Mouse (Mus musculus) C2C12 (cell line): ENCODE results near the gene Trmt61a. TPM values are rescaled to one million over a fixed set of nuclear protein-coding genes. Genes with fewer than 3 reads are reported as not detected.

ENCODE experiments used
- H3K27me3 ChIP-seq: one replicate; pipeline ENCODE4 v1.6.1; 2011; ENCODE audit not compliant: control insufficient read depth, insufficient read depth, insufficient read length
- H3K36me3 ChIP-seq: one replicate; pipeline ENCODE4 v1.6.1; 2011; ENCODE audit not compliant: control insufficient read depth, insufficient read depth
- H3K4me3 ChIP-seq: one replicate; pipeline ENCODE4 v1.5.1; 2011; ENCODE audit warnings: mild to moderate bottlenecking, control low read depth; ENCODE audit not compliant: poor library complexity, insufficient read depth, severe bottlenecking
- H3K79me2 ChIP-seq: one replicate; pipeline ENCODE4 v1.6.1; 2011; ENCODE audit not compliant: control insufficient read depth, insufficient read depth
- H3K79me3 ChIP-seq: one replicate; pipeline ENCODE4 v1.6.1; 2011; ENCODE audit warnings: low read depth, control low read depth
- H3ac ChIP-seq: one replicate; pipeline ENCODE3; 2011; ENCODE audit warnings: low read depth; ENCODE audit not compliant: control insufficient read depth, insufficient read length
- CEBPB ChIP-seq: IDR thresholded peaks from one replicate; pipeline ENCODE4 v1.6.1; 2011; ENCODE audit warnings: low read depth, mild to moderate bottlenecking, control low read depth, moderate library complexity
- CTCF ChIP-seq: IDR thresholded peaks from one replicate; pipeline ENCODE4 v1.5.1; 2011; ENCODE audit not compliant: control insufficient read depth, insufficient read depth, insufficient read length
- FOSL1 ChIP-seq: IDR thresholded peaks from one replicate; pipeline ENCODE4 v1.8.0; 2011; ENCODE audit warnings: mild to moderate bottlenecking, low read length; ENCODE audit not compliant: poor library complexity, insufficient read depth, severe bottlenecking
- MAX ChIP-seq: IDR thresholded peaks from one replicate; pipeline ENCODE4 v1.6.1; 2011; ENCODE audit warnings: mild to moderate bottlenecking, control low read depth
- MYOD1 ChIP-seq: IDR thresholded peaks from one replicate; pipeline ENCODE4 v1.6.1; 2011; ENCODE audit warnings: low read depth; ENCODE audit not compliant: control insufficient read depth, insufficient read length
- MYOG ChIP-seq: IDR thresholded peaks from one replicate; pipeline ENCODE4 v1.6.1; 2011; ENCODE audit not compliant: control insufficient read depth, insufficient read length; ENCODE audit errors: extremely low read depth
- USF1 ChIP-seq: IDR thresholded peaks from one replicate; pipeline ENCODE4 v1.6.1; 2011; ENCODE audit warnings: low read depth, mild to moderate bottlenecking, control low read depth, moderate library complexity
- polyA plus RNA-seq: library from polyadenylated mRNA; unstranded; fragments of >200 nt; fragmentation: generic; extraction: Trizol; gene quantifications from one replicate; pipeline ENCODE4 v1.2.1, GENCODE M21; 2012; ENCODE audit warnings: missing spikeins

Gene Trmt61a
- polyA plus RNA-seq, 1 experiment: 32.1 TPM

DNA sequence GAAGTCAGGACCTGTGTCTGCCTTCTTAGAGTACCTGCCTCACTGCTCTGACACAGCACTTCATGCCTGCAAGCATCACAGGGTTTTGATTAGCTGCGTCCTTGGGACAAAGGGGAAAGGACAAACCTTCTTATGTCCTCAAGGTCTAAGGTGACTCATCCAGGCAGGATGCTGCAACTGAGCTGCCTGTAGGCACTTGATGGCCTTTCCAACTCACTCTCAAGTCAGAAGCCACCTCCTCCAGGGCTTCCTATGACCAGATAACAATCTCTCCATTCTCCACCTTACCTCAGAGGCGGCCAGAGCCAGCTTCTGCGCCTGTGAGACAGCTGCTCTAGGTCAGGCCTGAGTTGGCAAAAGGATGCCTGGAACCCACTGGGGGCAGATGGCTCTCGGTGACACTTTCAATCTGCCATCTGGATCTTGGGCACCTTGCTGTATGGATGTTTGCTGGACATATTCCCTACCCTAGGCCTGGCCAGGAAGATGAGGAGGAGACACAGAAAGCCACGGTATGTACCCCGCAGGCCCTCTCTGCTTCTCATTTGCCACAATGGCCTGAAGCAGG lies 20.5 kb downstream of the Trmt61a start:
- no peaks in the 10 kb centered on the region for H3K36me3 ChIP-seq
- H3K27me3 ChIP-seq: no peaks in the 10 kb centered on the region

GRCm38 (mm10) chr12:111699542-111699941 lies 21.6 kb downstream of the Trmt61a start:
- H3K27me3 ChIP-seq: no peaks in the 10 kb centered on the region
- no peak overlapping the region for H3ac ChIP-seq
- H3K79me3 ChIP-seq: no peaks in the 10 kb centered on the region
- no peaks in the 10 kb centered on the region for H3K79me2 ChIP-seq
- H3K4me3 ChIP-seq: no peak overlapping the region
- no peaks in the 10 kb centered on the region for H3K36me3 ChIP-seq
- no peak for TF ChIP-seq MYOG
- TF ChIP-seq CTCF: no peak
- no peak for TF ChIP-seq CEBPB
- TF ChIP-seq MAX: no peak
- TF ChIP-seq FOSL1: no peak
- no peak for TF ChIP-seq USF1
- TF ChIP-seq MYOD1: no peak

More for the DNA sequence above, 20.5 kb downstream of the Trmt61a start:
- no peak overlapping the region for H3ac ChIP-seq
- H3K79me3 ChIP-seq: no peaks in the 10 kb centered on the region
- TF ChIP-seq MAX: no peak
- no peak for TF ChIP-seq MYOD1
- TF ChIP-seq FOSL1: no peak
- no peak for TF ChIP-seq MYOG
- no peak for TF ChIP-seq CEBPB
- no peak for TF ChIP-seq CTCF
- TF ChIP-seq USF1: no peak
- H3K4me3 ChIP-seq: no peak overlapping the region
- H3K79me2 ChIP-seq: no peaks in the 10 kb centered on the region

GRCm38 (mm10) chr12:111700920-111701458 lies 23.1 kb downstream of the Trmt61a start:
- no peak for TF ChIP-seq CTCF
- no peak for TF ChIP-seq MYOG
- TF ChIP-seq MYOD1: no peak
- no peak for TF ChIP-seq MAX
- no peak for TF ChIP-seq FOSL1
- no peak for TF ChIP-seq CEBPB
- no peak for TF ChIP-seq USF1
- Histone ChIP-seq H3K79me2 (no peaks in the 10 kb centered on the region), H3K36me3 (no peaks in the 10 kb centered on the region), H3K4me3 (no peak overlapping the region), H3K27me3 (no peaks in the 10 kb centered on the region), H3ac (no peak overlapping the region), H3K79me3 (no peaks in the 10 kb centered on the region)

DNA sequence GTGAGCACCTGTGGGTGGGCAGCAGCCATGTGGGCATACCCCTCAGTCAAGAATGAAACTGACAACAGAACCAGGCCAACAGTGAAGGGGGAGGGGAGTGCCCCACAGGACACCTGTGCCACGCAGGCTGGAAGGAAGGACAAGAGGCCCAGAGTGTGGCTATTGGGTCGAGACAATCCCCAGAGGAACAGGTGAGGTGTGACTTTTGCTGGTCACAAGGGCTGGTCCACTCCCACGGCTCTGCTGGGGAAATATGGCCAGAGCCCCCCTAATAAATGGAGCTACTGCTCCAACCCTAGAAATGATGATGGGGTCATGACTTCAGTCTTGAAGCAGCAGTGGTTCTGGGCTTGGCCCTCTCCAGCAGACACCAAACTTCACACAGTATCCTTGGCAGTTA lies 25.4 kb downstream of the Trmt61a start:
- no peak for TF ChIP-seq MAX
- TF ChIP-seq CEBPB: no peak
- no peak for TF ChIP-seq FOSL1
- no peak for TF ChIP-seq MYOD1
- TF ChIP-seq CTCF: no peak
- TF ChIP-seq MYOG: no peak
- no peak for TF ChIP-seq USF1
- H3K27me3 ChIP-seq: no peaks in the 10 kb centered on the region
- H3K79me2 ChIP-seq: no peaks in the 10 kb centered on the region
- no peak overlapping the region for H3ac ChIP-seq
- H3K4me3 ChIP-seq: no peak overlapping the region
- no peaks in the 10 kb centered on the region for H3K36me3 ChIP-seq
- H3K79me3 ChIP-seq: no peaks in the 10 kb centered on the region

- TF ChIP-seq MYOD1 (peak; percentile 69), USF1 (no peak), CTCF (no peak), MYOG (no peak), CEBPB (no peak), MAX (peak; percentile 84), FOSL1 (peak; percentile 69)
- Histone ChIP-seq H3K36me3 (peaks cover 11% of the 10 kb centered on the region), H3K4me3 (no peak overlapping the region), H3ac (peak overlapping the region; percentile 6), H3K79me2 (no peaks in the 10 kb centered on the region), H3K79me3 (no peaks in the 10 kb centered on the region), H3K27me3 (no peaks in the 10 kb centered on the region)
Measured at GRCm38 (mm10) chr12:111704609-111705008, 26.7 kb downstream of the Trmt61a start.

GRCm38 (mm10) chr12:111705186-111705973 lies 27.5 kb downstream of the Trmt61a start:
- Histone ChIP-seq H3K79me3 (peaks cover 3% of the 10 kb centered on the region), H3K27me3 (no peaks in the 10 kb centered on the region), H3K36me3 (peaks cover 16% of the 10 kb centered on the region), H3ac (no peak overlapping the region), H3K79me2 (peaks cover 6% of the 10 kb centered on the region), H3K4me3 (no peak overlapping the region)
- peak; percentile 48 for TF ChIP-seq MAX
- TF ChIP-seq CTCF: no peak
